Mouse (Mus musculus): ENCODE measurements around the gene Cgn.

Cgn gene

DNA sequence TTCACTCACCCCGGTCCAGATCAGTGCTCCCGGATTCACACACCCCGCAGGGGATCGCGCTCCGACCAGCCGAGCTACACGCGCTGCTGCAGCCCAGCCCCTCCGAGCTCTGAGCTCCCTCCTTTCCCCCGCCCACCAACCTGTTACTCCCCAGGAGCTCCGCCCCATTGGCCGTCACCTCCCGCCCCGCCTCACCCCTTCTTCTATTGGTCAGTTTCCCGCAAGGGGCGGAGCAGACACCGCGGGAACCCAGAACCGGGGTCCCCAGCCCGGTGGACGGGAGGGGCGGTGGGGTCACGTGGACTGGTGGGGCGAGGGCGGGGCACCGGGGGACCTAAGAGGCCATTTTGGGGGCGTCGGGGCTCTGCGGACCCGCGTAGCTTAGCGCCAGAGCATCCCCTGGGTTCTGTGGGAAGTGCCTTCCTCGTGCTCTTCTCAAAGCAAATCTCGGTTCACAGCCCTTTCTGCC, at the start of gene Cgn:
TSS of gene Cgn (minus strand) at position 126 of the 469 bp plus-strand sequence.
- peak; percentile 96 for DNase-seq

DNA sequence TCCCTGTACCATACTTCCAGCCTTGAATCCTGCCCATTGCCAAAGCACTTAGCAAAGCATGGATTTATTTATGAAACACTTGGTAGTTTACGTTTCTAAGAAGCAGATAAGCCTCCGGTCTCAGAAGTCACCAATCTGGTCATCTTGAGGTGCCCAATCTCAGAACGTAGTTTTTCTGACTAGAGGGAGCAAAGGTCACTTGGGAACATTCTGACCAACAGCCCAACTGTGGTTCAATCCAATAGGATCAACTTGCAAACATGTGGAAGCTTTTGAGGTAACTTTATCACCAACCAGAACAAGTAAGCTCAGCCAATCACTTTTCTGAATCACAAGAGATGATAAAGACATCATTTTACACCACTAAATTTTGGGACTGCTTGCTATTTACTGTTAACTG, 49.1 kb upstream of the Cgn start:
- no peak for DNase-seq

DNA sequence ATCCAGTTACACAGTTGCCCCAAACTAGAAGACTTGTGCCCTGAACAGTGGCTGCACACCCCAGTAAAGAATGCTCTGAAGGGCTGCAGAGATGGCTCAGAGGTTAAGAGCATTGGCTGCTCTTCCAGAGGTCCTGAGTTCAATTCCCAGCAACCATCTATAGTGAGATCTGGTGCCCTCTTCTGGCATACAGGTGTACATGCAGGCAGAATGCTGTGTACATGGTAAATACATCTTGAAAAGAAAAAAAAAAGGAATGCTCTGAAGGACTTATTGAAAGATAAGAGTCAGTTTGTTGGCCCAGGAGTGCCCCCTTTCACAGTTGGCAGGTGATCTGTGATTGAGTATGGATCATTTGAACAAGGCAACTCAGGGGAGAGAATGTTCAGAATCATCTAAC, 47.1 kb upstream of the Cgn start:
- DNase-seq: no peak

DNA sequence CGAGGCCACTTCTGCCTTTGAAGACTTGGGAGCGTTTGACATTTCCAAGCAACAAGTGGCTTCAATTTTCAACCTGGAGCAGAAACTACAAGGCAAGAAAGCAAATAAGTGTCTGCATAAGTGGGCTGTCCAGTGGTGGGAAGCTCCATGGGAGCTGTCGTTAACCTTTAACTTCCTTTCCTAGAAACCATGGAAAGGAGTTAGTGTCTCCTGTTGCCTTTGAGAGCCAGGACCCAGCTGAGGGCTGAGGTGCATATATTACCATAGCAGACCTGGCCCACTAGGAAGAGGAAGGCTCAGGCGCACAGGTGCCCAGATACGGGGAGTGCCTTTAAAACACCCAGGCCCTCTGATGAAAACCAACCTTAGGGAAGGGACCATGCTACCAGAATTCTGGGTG, 46.4 kb upstream of the Cgn start:
- DNase-seq: no peak

DNA sequence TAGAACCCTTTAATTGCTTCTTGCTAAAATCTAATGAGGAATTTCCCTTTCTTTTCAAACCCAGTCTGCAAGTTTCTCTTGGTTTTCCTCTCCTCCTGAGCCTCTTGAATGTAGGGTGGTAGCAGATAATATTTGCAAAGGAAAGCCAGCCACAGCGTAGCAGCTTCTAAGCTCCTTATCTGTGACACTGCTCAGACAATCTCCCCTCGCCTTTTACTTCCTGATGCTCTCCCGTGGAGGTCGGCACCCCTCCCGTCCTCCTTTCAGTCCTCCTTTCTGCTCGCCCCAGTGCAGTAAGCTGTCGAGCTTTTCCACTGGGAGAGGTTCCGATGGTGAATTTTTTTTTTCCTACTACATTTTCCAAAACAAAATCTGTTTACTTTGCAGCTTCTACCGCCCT, 45.8 kb upstream of the Cgn start:
- DNase-seq: no peak

DNA sequence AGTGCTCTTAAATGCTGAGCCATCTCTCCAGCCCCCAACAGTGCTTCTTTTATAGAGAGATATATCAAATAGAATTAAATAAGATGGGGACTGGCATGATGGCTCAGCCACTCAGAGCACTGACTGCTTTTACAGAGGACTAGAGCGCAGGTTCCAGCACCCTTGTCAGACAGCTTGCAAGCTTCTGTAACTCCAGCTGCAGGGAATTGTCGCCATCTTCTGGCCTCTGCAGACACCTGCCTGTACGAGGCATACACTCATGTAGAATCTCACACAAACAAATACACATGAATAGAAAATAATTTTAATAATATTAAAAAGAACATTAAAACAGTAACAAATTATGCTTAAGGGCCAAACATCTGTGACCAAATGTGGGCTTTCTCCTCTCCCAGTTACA, 37.8 kb upstream of the Cgn start:
- no peak for DNase-seq

DNA sequence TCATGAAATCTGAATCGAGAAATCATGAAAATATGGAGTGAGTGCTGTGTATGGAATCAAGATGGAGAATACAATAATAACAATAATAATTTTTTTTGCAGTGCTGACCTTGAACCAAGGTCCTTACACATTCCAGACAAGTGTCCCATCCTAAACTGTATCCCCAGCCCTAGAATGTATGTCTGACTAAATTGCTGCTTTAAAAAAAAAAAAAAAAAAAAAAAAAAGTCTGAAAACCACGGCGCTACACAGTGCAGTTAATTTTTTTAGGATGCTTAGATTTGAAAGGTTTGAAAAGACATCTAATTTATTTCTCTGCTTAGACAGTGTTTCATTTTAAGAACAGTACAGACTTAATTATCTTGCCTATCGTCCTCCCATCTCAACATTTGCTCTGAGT, 35.8 kb upstream of the Cgn start:
- DNase-seq: no peak

DNA sequence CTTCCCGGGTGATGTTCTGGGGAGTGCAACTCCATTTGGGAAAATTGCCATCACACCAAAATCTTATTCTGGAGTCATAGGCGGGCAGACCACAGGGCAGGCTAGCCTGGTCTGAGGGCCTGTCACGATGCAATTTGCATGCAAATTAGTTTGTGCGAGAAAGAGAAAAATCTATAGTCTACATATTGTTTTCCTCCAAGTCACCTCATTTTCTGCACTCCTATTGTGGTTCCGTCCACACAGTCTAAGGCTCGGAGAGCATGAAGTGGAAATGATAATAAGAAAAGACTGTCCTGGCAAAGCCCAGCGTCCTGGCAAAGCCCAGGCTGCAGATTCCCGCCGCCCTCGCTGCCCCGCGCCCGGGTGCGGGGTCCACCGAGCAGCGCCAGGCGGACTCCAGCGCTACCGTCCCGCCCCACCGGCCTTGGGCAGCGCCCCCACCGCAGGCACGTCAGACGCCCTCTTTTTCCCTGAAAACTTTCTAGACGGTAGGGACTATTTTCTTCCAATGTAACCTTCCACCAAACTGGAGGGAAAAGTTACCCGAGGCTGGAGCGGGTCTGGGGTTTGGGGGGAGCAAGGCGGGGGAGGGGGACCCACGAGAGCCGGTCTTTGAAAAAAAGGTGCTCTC, 34.8 kb upstream of the Cgn start:
- DNase-seq: peak; percentile 44

DNA sequence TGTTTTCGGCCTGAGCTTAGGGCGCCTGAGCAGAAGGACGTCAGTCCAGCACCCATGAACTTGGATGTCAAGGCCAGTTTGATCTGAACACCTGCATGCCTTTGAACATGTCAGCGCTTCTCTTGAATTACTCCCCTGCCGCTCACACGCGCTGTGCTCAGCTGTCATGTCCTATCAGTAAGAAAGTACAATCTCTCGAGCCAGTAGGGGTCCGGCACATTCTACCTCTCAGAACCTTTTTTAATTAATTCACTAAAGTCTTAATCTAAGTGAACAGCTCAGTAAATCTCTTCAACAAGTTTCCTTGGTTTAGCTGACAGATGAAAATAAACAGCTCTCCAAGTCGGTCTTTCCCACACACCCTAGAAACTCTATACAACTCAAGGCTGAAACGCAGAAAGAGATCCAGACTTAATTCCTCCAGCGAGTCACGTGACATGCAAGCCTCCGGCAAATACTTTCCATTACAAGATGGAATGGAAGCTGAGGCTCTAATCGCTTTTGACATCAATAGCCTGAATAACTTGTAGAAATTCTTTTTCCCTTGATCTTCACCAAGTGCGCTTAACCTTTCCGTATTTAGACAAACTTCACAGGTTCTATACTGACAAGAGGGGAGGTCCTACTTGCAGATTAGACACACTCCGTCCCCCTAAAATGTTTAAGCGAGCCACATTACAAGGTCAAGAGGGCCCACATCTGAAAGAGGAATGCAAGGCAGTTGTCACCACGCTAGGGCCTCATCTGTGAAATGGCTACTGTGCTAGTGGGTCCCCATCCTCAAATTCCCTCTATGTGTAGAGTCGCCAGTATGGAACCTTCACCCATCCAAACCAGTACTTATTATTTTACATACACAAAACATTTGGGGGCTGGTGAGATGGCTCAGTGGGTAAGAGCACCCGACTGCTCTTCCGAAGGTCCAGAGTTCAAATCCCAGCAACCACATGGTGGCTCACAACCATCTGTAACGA, 33.4 kb upstream of the Cgn start:
- no peak for DNase-seq

DNA sequence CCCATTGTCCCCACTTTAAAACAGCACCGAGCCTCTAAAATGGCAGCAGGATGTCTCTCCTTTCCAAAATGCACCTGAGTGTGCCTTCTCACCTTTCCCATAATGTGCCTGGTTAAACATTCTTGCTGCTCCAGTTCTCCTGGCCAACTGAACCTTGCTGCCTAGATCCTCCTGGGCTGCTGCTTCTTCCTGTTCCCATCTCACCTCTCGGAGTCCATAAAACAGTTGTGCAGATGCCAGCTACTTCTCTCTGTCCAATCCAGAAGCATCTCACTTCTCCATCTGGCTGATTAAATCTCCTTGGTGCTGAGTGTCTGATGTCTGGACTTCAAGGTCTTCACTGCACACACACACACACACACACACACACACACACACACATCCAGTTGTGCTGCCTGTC, 31.4 kb upstream of the Cgn start:
- no peak for DNase-seq

DNA sequence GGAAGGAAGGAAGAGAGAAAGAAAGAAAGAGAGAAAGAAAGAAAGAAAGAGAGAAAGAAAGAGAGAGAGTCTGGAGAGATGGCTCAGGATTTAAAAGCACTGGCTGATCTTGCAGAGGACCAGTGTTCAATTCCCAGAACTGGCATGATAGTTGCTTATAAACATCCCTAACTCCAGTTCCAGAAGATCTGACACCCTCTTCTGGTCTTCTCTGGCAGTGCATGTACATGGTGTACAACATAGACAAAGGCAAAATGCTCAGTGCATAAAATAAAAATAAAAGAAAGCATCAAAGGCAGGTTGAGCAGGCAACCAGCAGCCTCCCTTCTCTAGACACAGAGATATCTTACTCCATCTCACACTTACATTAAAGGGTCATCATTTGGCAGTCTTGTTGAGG, 29.3 kb upstream of the Cgn start:
- no peak for DNase-seq

DNA sequence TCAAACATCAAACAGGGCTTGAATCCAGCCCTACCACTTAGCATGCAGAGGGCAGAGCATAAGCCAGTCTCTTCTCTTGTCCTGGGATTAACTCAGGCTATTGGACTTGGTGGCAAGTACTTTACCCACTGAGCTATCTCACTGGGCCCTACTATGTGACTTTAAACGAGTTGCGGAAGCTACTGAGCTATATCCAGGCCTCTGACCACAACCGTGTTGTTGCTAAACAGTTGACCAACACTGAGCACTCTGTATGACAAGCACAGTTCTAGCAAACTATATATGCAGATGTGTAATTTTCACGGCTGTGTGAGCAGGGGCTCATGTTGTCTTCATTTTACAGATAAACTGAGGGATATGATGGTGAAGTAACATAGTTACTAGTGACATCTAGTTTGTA, 28.4 kb upstream of the Cgn start:
- no peak for DNase-seq

DNA sequence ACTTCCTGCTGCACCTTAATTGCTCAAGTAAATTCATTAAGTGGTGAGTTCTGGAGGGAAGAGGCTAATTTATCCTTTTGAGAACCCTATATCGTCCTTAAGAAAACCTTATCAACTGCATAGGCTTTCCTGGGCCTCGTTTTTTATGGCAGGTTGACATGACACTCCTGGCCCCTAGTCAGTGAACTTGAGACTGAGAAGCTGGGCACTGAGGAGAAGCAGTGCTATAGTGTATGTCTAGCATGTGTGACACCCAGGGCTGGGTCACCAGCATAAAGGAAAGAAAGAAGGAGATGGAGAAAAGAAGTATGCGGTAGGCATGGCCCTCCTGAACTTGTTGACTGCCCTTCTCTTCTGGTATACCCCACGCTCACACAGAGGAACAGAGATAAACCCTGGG, 27.8 kb upstream of the Cgn start:
- no peak for DNase-seq

DNA sequence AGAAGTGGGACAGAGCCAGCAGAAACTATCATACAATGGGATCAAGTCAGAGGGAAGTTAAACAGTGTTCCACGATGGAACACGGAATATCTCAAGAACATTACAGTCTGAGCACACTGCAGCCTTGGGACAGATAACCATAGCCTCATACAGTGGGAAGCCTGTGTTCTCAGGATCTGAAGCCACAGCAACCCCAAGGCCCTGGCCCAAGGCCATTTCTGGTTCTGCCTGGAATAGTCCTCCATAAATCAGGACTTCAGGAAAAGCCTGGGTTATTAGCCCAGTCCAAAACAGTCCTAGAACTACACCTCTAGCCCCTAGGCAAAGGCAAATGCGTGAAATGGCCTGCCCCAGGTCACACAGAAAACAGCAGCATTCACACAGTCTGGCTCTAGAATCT, 27.4 kb upstream of the Cgn start:
- DNase-seq: no peak

DNA sequence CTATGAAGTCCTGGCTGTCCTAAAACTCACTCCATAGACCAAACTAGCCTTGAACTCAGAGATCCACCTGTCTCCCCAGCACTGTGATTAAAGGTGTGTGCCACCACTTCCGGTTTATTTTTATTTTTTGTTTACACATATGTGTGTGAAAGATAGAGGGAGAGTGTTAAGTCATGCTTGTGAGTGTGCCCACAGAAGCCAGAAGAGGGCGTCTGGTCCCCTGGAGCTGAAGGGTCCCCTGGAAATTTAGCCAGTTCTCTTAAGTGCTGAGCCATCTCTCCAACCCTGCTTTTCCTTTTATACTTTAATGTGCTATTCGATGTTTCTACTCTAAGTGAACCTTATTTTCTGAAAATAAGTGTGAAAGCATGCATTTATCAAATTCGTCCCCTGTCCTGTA, 25.3 kb upstream of the Cgn start:
- no peak for DNase-seq

DNA sequence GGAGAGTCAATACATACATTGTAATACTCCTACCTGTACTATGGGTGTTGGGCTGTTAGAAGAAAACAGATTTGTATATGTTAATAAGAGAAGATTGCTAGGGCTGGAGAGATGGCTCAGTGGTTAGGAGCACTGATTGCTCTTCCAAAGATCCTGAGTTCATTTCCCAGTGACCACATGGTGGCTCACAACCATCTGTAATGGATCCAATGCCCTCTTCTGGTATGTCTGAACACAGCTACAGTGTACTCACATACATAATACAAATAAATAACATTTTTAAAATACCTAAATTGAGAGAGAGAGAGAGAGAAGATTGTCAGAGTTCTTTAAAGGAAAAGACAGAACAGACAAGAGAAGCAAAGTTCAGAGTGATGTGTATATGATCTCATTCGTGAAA, 22.0 kb upstream of the Cgn start:
- no peak for DNase-seq

DNA sequence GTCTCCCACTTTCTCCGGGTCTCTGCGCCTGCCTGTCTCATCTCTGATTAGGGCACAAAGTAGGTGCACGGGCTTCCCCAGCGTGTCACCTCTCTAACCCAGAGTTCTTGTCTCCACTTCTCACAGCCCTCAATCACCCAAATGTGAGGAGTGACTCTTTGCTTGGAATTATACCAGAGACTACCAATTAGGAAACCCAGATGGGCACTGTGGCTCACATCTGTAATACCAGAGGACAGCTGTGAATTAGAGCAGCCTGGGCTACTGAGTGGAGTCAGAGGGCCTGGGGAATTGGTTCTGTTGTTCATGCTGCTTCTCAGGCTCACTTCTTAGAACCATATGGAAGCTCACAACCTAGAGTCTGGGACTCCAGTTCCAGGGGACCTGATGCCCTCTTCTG, 18.7 kb upstream of the Cgn start:
- no peak for DNase-seq

DNA sequence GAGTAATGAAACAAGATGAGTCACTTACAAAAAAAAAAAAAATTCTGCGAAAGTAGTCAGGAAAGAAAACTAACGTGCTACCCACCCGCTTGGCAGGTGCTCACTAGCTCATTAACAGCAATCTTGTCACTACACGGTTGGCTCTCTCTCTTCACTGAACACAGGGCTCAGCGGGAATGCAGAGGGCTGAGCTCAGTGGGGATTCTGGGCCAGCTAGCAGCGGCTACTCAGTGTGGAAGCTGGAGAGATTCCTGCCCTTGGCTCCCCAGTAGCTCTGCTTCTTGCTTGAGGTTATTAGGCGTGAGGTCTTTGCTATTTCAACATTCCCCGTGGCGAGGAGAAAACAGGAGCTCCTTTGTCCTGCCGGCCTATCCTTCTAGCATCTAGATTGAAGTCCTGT, 17.9 kb upstream of the Cgn start:
- DNase-seq: no peak

DNA sequence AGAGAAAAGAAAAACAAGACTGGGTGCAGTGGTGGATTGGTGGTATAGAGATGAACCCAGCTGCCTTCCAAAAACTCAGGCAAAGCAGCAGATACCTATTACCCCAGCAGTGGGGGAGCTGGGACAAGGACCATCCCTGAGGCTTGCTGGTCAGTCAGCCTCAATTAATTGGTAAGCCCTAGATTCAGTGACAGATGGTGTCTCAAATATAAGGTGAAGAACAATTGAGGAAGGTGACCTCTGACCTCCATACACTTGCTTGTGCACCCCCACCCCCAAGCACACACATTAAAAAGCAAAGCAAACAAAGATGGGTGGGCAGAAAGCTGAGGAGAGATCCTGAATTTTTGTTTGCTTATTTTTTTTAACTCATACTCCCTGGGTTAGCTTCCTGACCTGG, 9.9 kb upstream of the Cgn start:
- no peak for DNase-seq

DNA sequence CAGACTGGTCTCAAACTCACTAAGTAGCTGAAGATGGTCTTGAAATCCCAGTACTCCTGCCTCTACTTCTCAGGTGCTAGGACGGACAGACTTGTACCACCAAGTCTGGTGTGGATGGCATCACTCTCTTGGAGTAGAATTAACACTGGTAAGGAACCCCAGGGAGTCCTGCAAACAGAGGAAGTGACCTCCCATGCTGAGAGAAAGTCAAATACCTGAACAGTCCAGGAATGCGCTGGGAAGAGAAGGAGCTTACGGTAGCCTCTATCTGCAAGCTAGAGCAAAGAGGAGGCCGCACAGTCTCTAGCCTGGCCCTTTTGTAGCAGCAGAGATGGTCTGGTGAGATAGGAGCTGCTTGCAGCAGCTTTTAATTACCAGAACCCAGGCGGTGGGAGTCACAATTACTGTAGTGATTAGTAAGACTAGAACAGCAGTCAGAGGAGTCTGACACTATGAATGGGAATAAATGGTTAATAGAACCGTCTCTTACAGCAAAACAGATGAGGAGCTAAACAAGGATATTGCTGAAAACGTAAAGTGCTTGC, 9.4 kb upstream of the Cgn start:
- DNase-seq: no peak

DNA sequence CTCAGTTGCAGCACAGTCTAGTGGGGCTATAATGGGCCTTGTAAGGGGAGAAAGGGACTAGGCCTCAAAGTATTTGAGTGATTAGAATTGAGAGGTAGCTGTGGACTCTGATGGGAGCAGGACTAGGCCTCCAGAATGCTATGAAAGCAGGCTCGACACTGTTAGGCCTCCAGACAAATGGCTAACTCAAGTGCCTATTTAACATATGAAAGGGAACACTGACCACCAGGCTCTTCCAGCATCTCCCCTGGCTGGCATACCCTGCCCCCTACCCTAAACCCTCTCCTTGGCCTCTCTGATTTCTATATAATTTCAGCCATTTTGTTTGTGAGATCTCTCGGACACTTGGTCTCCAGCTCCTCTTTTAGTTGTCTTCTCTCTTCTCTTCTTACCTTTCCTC, 8.1 kb upstream of the Cgn start:
- DNase-seq: no peak

DNA sequence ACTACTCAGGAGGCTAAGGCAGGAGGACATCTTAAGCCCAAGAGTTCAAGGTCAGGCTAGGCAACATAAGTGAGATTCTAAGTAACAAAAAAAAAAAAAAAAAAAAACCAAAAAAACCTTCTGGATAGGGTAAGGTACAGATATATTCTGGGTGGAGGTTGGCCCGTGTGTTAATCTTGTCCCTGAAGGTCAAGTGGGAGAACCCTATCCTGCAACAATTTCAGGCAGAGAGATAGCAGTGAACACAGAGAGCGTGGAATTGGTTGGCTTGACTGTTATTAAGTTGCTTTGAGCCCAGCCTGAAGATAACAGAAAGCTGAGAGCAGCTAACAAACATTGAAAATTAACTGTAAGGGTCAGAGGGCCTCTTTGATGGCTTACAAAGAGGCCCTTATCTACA, 7.4 kb upstream of the Cgn start:
- DNase-seq: no peak

DNA sequence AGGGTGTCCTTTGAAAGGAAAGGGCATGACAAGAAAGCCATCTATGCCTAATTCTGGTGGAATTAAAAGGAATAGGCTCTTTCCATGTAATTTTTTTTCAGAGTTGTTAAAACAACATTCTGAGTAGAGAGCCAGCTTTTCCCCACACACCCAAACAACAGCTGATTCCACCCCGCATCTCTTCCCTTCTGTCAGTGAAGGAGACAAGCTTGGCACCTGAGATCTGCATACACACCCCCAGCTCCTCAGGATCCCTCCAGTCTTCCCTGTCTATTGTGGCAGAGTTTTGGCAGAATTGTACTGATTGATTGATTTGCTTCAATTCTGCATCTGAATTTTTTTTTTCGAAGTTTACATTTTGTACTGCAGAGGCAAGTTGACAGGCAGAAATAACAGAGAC, 6.0 kb upstream of the Cgn start:
- DNase-seq: no peak

DNA sequence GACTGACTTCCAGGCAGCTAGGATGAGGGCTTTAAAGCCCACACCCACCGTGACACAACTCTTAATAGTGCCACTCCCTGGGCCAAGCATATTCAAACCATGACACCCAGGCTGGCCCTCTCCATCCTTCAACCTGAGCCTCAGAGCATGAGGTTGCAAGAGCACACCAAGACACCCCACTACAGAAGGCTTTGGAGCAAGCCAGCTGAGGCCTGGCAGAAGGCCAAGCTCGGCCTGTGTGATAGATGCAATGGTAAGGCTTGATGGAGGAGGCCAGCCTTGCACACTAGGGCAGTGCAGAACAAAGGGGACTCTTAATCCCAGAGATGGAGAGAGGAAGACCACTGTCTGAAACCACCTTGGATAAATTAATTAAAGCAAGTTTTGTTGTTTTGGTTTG, 3.2 kb upstream of the Cgn start:
- no peak for DNase-seq

Measured in cerebellum, adult 9-11 months (tissue).